Mouse (Mus musculus) C2C12 (cell line): ENCODE measurements around the gene Pnpla5.

ENCODE experiments used
- CEBPB ChIP-seq: IDR thresholded peaks from one replicate; pipeline ENCODE4 v1.6.1; 2011; ENCODE audit warnings: low read depth, mild to moderate bottlenecking, control low read depth, moderate library complexity
- CTCF ChIP-seq: IDR thresholded peaks from one replicate; pipeline ENCODE4 v1.5.1; 2011; ENCODE audit not compliant: control insufficient read depth, insufficient read depth, insufficient read length
- FOSL1 ChIP-seq: IDR thresholded peaks from one replicate; pipeline ENCODE4 v1.8.0; 2011; ENCODE audit warnings: mild to moderate bottlenecking, low read length; ENCODE audit not compliant: poor library complexity, insufficient read depth, severe bottlenecking
- MAX ChIP-seq: IDR thresholded peaks from one replicate; pipeline ENCODE4 v1.6.1; 2011; ENCODE audit warnings: mild to moderate bottlenecking, control low read depth
- MYOD1 ChIP-seq: IDR thresholded peaks from one replicate; pipeline ENCODE4 v1.6.1; 2011; ENCODE audit warnings: low read depth; ENCODE audit not compliant: control insufficient read depth, insufficient read length
- MYOG ChIP-seq: IDR thresholded peaks from one replicate; pipeline ENCODE4 v1.6.1; 2011; ENCODE audit not compliant: control insufficient read depth, insufficient read length; ENCODE audit errors: extremely low read depth
- USF1 ChIP-seq: IDR thresholded peaks from one replicate; pipeline ENCODE4 v1.6.1; 2011; ENCODE audit warnings: low read depth, mild to moderate bottlenecking, control low read depth, moderate library complexity

DNA sequence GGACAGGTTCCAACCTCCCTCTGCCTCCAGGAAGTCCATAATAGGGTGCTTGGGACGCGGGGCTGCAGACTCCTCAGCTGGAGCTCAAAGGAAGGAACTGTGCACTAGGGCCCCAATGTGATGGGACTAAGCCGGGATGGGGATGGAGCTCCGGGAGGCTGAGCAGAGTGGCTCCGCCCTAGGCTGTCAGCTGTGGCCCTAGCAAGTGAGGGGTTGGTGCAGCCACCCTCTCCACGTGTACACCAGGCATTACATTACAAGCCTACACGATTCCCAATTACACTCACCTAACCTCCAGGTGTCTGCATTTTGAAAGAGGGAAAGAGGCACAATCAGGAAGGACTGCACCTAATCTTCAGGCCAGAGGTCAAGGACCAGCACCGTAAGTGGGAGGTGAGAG lies at the start of gene Pnpla5:
- TF ChIP-seq CTCF, result no peak
- TF ChIP-seq MYOG, result no peak
- no peak for TF ChIP-seq MYOD1
- TF ChIP-seq CEBPB, result no peak
- TF ChIP-seq MAX, result no peak
- no peak for TF ChIP-seq FOSL1
- TF ChIP-seq USF1, result no peak
